Mouse (Mus musculus) fat pad, adult 2 months (tissue): Measurements from ENCODE around the gene Ephb4.
A peak's percentile ranks its signal among the peaks of the same experiment; 100 is the strongest.

Experiments
- DNase-seq: peaks from one replicate; pipeline ENCODE4 v3.0.0-alpha.2; 2011; ENCODE audit warnings: low read depth, low spot score; ENCODE audit errors: extremely low read depth

Gene Ephb4

GRCm38 (mm10) chr5:137349384-137350204 is at the start of gene Ephb4:
Ephb4 (plus strand) TSS chr5:137350109.
- no peak for DNase-seq

GRCm38 (mm10) chr5:137301253-137301652 is 48.7 kb upstream of the Ephb4 start:
- DNase-seq, result no peak

- DNase-seq, result no peak
These were observed 46.3 kb upstream of the Ephb4 start for GRCm38 (mm10) chr5:137303609-137304008.

- DNase-seq, result no peak
These were observed 45.7 kb upstream of the Ephb4 start for GRCm38 (mm10) chr5:137304165-137304564.

- no peak for DNase-seq
These were observed 45.1 kb upstream of the Ephb4 start for GRCm38 (mm10) chr5:137304816-137305215.

GRCm38 (mm10) chr5:137305822-137306221 is 44.1 kb upstream of the Ephb4 start:
- DNase-seq, result no peak

GRCm38 (mm10) chr5:137306439-137307005 is 43.4 kb upstream of the Ephb4 start:
- no peak for DNase-seq

GRCm38 (mm10) chr5:137307071-137307912 is 42.6 kb upstream of the Ephb4 start, which contains the start of gene Srrt:
Srrt (minus strand) TSS chr5:137307674.
- DNase-seq, result peak; percentile 63

- DNase-seq, result no peak
These were observed 41.6 kb upstream of the Ephb4 start for GRCm38 (mm10) chr5:137308356-137308755.

- no peak for DNase-seq
These were observed 36.3 kb upstream of the Ephb4 start for GRCm38 (mm10) chr5:137313466-137314192.

GRCm38 (mm10) chr5:137314193-137315083 is 35.5 kb upstream of the Ephb4 start, which contains the start of gene Trip6:
Trip6 (minus strand) TSS chr5:137314404.
- no peak for DNase-seq

GRCm38 (mm10) chr5:137315084-137315903 is 34.6 kb upstream of the Ephb4 start:
- DNase-seq, result no peak

GRCm38 (mm10) chr5:137317361-137317760 is 32.5 kb upstream of the Ephb4 start:
- DNase-seq, result no peak

GRCm38 (mm10) chr5:137318570-137318969 is 31.3 kb upstream of the Ephb4 start:
- no peak for DNase-seq

GRCm38 (mm10) chr5:137320996-137321395 is 28.9 kb upstream of the Ephb4 start:
- DNase-seq, result no peak

GRCm38 (mm10) chr5:137330910-137331309 is 19.0 kb upstream of the Ephb4 start:
- no peak for DNase-seq

GRCm38 (mm10) chr5:137332857-137333511 is 16.9 kb upstream of the Ephb4 start:
- DNase-seq, result no peak

GRCm38 (mm10) chr5:137333512-137334174 is 16.3 kb upstream of the Ephb4 start, which contains the start of gene Slc12a9:
Slc12a9 (minus strand) TSS chr5:137333597.
- DNase-seq, result peak; percentile 64
